Mouse (Mus musculus) heart, adult 18-20 months (tissue): Measurements from ENCODE around the gene Cog5. TPM values are rescaled to one million over a fixed set of nuclear protein-coding genes. Genes with fewer than 3 reads are reported as not detected.

Source experiments
- DNase-seq, 2 experiments: peaks; one replicate each; pipeline ENCODE4 v3.0.0; 2021 to 2022; ENCODE audit warnings: mixed read lengths in 1 of 2
- total RNA-seq, 2 experiments: library from RNA; stranded (reverse); gene quantifications; 2 replicates each; pipeline ENCODE4 v1.2.3; 2021

The Cog5 gene
- total RNA-seq, 2 experiments from 2014 or later = 54.5 to 60.3 TPM

GRCm38 (mm10) chr12:31823671-31824070, 169.0 kb downstream of the Cog5 start:
- no peak for DNase-seq

GRCm38 (mm10) chr12:31824831-31825230, 170.2 kb downstream of the Cog5 start:
- DNase-seq = peak in 1 of 2 experiments; percentile 30

- peak; percentile 29 to 36 for DNase-seq
These were observed 171.2 kb downstream of the Cog5 start for GRCm38 (mm10) chr12:31825821-31826220.

- no peak for DNase-seq
These were observed 171.8 kb downstream of the Cog5 start for GRCm38 (mm10) chr12:31826476-31826875.

GRCm38 (mm10) chr12:31835480-31835879, 180.8 kb downstream of the Cog5 start:
- no peak for DNase-seq

- DNase-seq = no peak
These were observed 181.5 kb downstream of the Cog5 start for GRCm38 (mm10) chr12:31836211-31836610.

GRCm38 (mm10) chr12:31838521-31838920, 183.9 kb downstream of the Cog5 start:
- no peak for DNase-seq

- no peak for DNase-seq
These were observed 184.6 kb downstream of the Cog5 start for GRCm38 (mm10) chr12:31839249-31839648.

- DNase-seq = peak; percentile 39 to 40
These were observed 191.4 kb downstream of the Cog5 start for GRCm38 (mm10) chr12:31846077-31846476.

GRCm38 (mm10) chr12:31848630-31849415, 194.2 kb downstream of the Cog5 start:
- DNase-seq = peak; percentile 81 to 88

GRCm38 (mm10) chr12:31849601-31850000, 194.9 kb downstream of the Cog5 start:
- DNase-seq = no peak

GRCm38 (mm10) chr12:31854039-31854438, 199.4 kb downstream of the Cog5 start:
- DNase-seq = no peak

GRCm38 (mm10) chr12:31854817-31855216, 200.1 kb downstream of the Cog5 start:
- DNase-seq = peak; percentile 18 to 22

- DNase-seq = no peak
These were observed 203.1 kb downstream of the Cog5 start for GRCm38 (mm10) chr12:31857784-31858183.

GRCm38 (mm10) chr12:31862668-31863538, 208.2 kb downstream of the Cog5 start:
- DNase-seq = no peak

GRCm38 (mm10) chr12:31876775-31877174, 222.1 kb downstream of the Cog5 start:
- no peak for DNase-seq

- no peak for DNase-seq
These were observed 228.1 kb downstream of the Cog5 start for GRCm38 (mm10) chr12:31882736-31883135.

- no peak for DNase-seq
These were observed 229.7 kb downstream of the Cog5 start for GRCm38 (mm10) chr12:31884365-31884764.

- no peak for DNase-seq
These were observed 230.4 kb downstream of the Cog5 start for GRCm38 (mm10) chr12:31885084-31885483.

- DNase-seq = no peak
These were observed 231.4 kb downstream of the Cog5 start for GRCm38 (mm10) chr12:31885844-31886606.

GRCm38 (mm10) chr12:31890685-31891084, 236.0 kb downstream of the Cog5 start:
- no peak for DNase-seq

GRCm38 (mm10) chr12:31892079-31892478, 237.4 kb downstream of the Cog5 start:
- DNase-seq = no peak
